Mouse (Mus musculus): Measurements from ENCODE around the gene Mycbp2. TPM values are rescaled to one million over a fixed set of nuclear protein-coding genes. Genes with fewer than 3 reads are reported as not detected.

Mycbp2 gene
- 141 TPM for total RNA-seq (2023)

GRCm38 (mm10) chr14:103346729-103347505, at the start of gene Mycbp2:
Mycbp2 (minus strand) TSS chr14:103346814.

GRCm38 (mm10) chr14:103099238-103099933, 247.2 kb downstream of the Mycbp2 start, which contains the start of gene Fbxl3:
Fbxl3 (minus strand) TSS chr14:103099566.

GRCm38 (mm10) chr14:103069864-103070611, 276.6 kb downstream of the Mycbp2 start, which contains the start of gene Cln5:
Cln5 (plus strand) TSS chr14:103070216.

Other genes starting within 250 kb of the Mycbp2 start
- gene Fbxl3, start 247.2 kb downstream of the Mycbp2 start, total RNA-seq (2023): 182 TPM
- not detected for gene Scel, start 166.5 kb upstream of the Mycbp2 start, total RNA-seq (2023)